ENCODE assay signal across 23 mouse cellular contexts in genomic region chr16:63706912-63707868, GRCm38 (mm10).
DNase-seq lines count a peak whose midpoint lies in the region; ATAC-seq lines count a peak whose summit lies in the region.
"Had no signal": no experiment of that assay in that cellular context is flagged by ENCODE, and none has a peak within 500 bp of the region (broad histone marks: within the 10 kb centered on the region; RNA-seq: fewer than 3 reads in every experiment).

No protein-coding gene starts in this region.

- ATAC-seq in hindbrain, embryonic 11.5 days (ENCODE audit: low FRiP score): no peak
- no peak for ATAC-seq in embryonic facial prominence, embryonic 15.5 days (ENCODE audit: insufficient number of reproducible peaks, low FRiP score, low TSS enrichment, low read depth)
- ATAC-seq in limb, embryonic 15.5 days (ENCODE audit: insufficient number of reproducible peaks, low FRiP score, low TSS enrichment, low read depth): no peak
- ATAC-seq in forebrain, embryonic 12.5 days (ENCODE audit: low FRiP score): no peak; the same call in 1 of the 2 replicates
- ATAC-seq: forebrain, postnatal 0 days; intestine, postnatal 0 days; midbrain, embryonic 16.5 days; Patski had no signal

- no peaks in the 10 kb centered on the region for H3K36me3 ChIP-seq in hindbrain, embryonic 10.5 days
- no peaks in the 10 kb centered on the region for H3K36me3 ChIP-seq in hindbrain, embryonic 11.5 days (ENCODE audit: control insufficient read depth, insufficient read depth, low read length)
- no peaks in the 10 kb centered on the region for H3K36me3 ChIP-seq in embryonic facial prominence, embryonic 15.5 days
- no peaks in the 10 kb centered on the region for H3K36me3 ChIP-seq in limb, embryonic 15.5 days
- no peaks in the 10 kb centered on the region for H3K36me3 ChIP-seq in forebrain, embryonic 12.5 days (replicated peaks)
- H3K36me3 ChIP-seq: embryonic facial prominence, embryonic 12.5 days; liver, embryonic 15.5 days; midbrain, embryonic 10.5 days had no signal

- H3K4me1 ChIP-seq in hindbrain, embryonic 10.5 days (replicated peaks): no peaks in the 10 kb centered on the region
- no peaks in the 10 kb centered on the region for H3K4me1 ChIP-seq in hindbrain, embryonic 11.5 days (replicated peaks; ENCODE audit: control insufficient read depth, insufficient read depth, low read length)
- no peaks in the 10 kb centered on the region for H3K4me1 ChIP-seq in embryonic facial prominence, embryonic 15.5 days
- H3K4me1 ChIP-seq in limb, embryonic 15.5 days: peaks cover 4% of the 10 kb centered on the region; the same call in 1 of the 2 replicates
- H3K4me1 ChIP-seq in forebrain, embryonic 12.5 days: 0 out of 2 replicates have a peak, but pooled peaks cover 3% of the 10 kb centered on the region
- H3K4me1 ChIP-seq: liver, embryonic 15.5 days; midbrain, embryonic 10.5 days had no signal

- 80% methylated on average over 17 of the region's 17 CpGs for WGBS in hindbrain, embryonic 10.5 days
- 81% methylated on average over 17 of the region's 17 CpGs for WGBS in hindbrain, embryonic 11.5 days
- WGBS in embryonic facial prominence, embryonic 15.5 days: 56% methylated on average over 17 of the region's 17 CpGs
- WGBS in limb, embryonic 15.5 days: 40% methylated on average over 17 of the region's 17 CpGs
- 83% methylated on average over 17 of the region's 17 CpGs for WGBS in forebrain, embryonic 12.5 days

- no peaks in the 10 kb centered on the region for H3K27me3 ChIP-seq in hindbrain, embryonic 10.5 days (ENCODE audit: insufficient read depth, poor library complexity, severe bottlenecking)
- no peaks in the 10 kb centered on the region for H3K27me3 ChIP-seq in hindbrain, embryonic 11.5 days (ENCODE audit: control insufficient read depth, insufficient read depth, low read length)
- H3K27me3 ChIP-seq in embryonic facial prominence, embryonic 15.5 days: no peaks in the 10 kb centered on the region
- no peaks in the 10 kb centered on the region for H3K27me3 ChIP-seq in limb, embryonic 15.5 days
- no peaks in the 10 kb centered on the region for H3K27me3 ChIP-seq in forebrain, embryonic 12.5 days
- H3K27me3 ChIP-seq: embryonic facial prominence, embryonic 12.5 days; liver, embryonic 15.5 days; Patski had no signal

- no peak overlapping the region for H3K4me3 ChIP-seq in hindbrain, embryonic 10.5 days
- H3K4me3 ChIP-seq in hindbrain, embryonic 11.5 days (ENCODE audit: low read depth, low read length): no peak overlapping the region
- H3K4me3 ChIP-seq in embryonic facial prominence, embryonic 15.5 days (replicated peaks): no peak overlapping the region
- no peak overlapping the region for H3K4me3 ChIP-seq in limb, embryonic 15.5 days
- no peak overlapping the region for H3K4me3 ChIP-seq in forebrain, embryonic 12.5 days (replicated peaks)
- H3K4me3 ChIP-seq: embryonic facial prominence, embryonic 12.5 days; heart, adult 2 months; layer of hippocampus, adult 2 months; liver, embryonic 15.5 days; midbrain, embryonic 10.5 days had no signal

- no peak overlapping the region for H3K4me2 ChIP-seq in hindbrain, embryonic 11.5 days (replicated peaks; ENCODE audit: low read depth, low read length)
- no peak overlapping the region for H3K4me2 ChIP-seq in embryonic facial prominence, embryonic 15.5 days (replicated peaks)
- H3K4me2 ChIP-seq in limb, embryonic 15.5 days: peak overlapping the region; percentile 13; the same call in 1 of the 2 replicates
- no peak overlapping the region for H3K4me2 ChIP-seq in forebrain, embryonic 12.5 days
- H3K4me2 ChIP-seq: embryonic facial prominence, embryonic 12.5 days; liver, embryonic 15.5 days had no signal

- peak; percentile 4 for DNase-seq in hindbrain, embryonic 10.5 days (ENCODE audit: low spot score)
- DNase-seq in hindbrain, embryonic 11.5 days (ENCODE audit: low spot score): no peak
- DNase-seq in Muller cell, postnatal 12 days (ENCODE audit: inconsistent ontology term): peak; percentile 20
- DNase-seq in adrenal gland, postnatal 14 days: no peak
- DNase-seq: adrenal gland, postnatal 25 days; cerebellum, adult 9-10 months; forebrain, postnatal 0 days; gastrocnemius, postnatal 25 days; heart, adult 2 months; kidney, postnatal 25 days; liver; right cerebral cortex, postnatal 14 days had no signal

- H3K27ac ChIP-seq in hindbrain, embryonic 10.5 days: no peak overlapping the region
- H3K27ac ChIP-seq in hindbrain, embryonic 11.5 days (ENCODE audit: low read depth, low read length): no peak overlapping the region
- 0 out of 2 replicates have a peak overlapping the region, but pooled peaks have one; percentile 12 for H3K27ac ChIP-seq in embryonic facial prominence, embryonic 15.5 days (replicated peaks)
- peak overlapping the region; percentile 64 for H3K27ac ChIP-seq in limb, embryonic 15.5 days
- H3K27ac ChIP-seq in forebrain, embryonic 12.5 days: no peak overlapping the region
- H3K27ac ChIP-seq: embryonic facial prominence, embryonic 12.5 days; heart, adult 2 months; layer of hippocampus, adult 2 months; liver, embryonic 15.5 days; macrophage; midbrain, embryonic 10.5 days had no signal

- H3K9me3 ChIP-seq in hindbrain, embryonic 10.5 days: no peaks in the 10 kb centered on the region
- no peaks in the 10 kb centered on the region for H3K9me3 ChIP-seq in hindbrain, embryonic 11.5 days (ENCODE audit: control insufficient read depth, low read length)
- H3K9me3 ChIP-seq in embryonic facial prominence, embryonic 15.5 days (replicated peaks): no peaks in the 10 kb centered on the region
- no peaks in the 10 kb centered on the region for H3K9me3 ChIP-seq in limb, embryonic 15.5 days
- no peaks in the 10 kb centered on the region for H3K9me3 ChIP-seq in forebrain, embryonic 12.5 days
- H3K9me3 ChIP-seq: embryonic facial prominence, embryonic 12.5 days; liver, embryonic 15.5 days; midbrain, embryonic 10.5 days had no signal

- no peak overlapping the region for H3K9ac ChIP-seq in hindbrain, embryonic 11.5 days (ENCODE audit: low read depth, low read length)
- no peak overlapping the region for H3K9ac ChIP-seq in embryonic facial prominence, embryonic 15.5 days
- no peak overlapping the region for H3K9ac ChIP-seq in limb, embryonic 15.5 days
- H3K9ac ChIP-seq in forebrain, embryonic 12.5 days: no peak overlapping the region
- H3K9ac ChIP-seq: embryonic facial prominence, embryonic 12.5 days; forebrain, postnatal 0 days; liver, embryonic 15.5 days had no signal

Comparison
In these comparisons a context has a peak if more than half of its experiments do, and no peak if none do; other contexts are left out.
1. DNase-seq: peak in hindbrain, embryonic 10.5 days (single experiment) and Muller cell, postnatal 12 days (single experiment); none in hindbrain, embryonic 11.5 days (single experiment) and adrenal gland, postnatal 14 days (single experiment).
2. H3K27ac ChIP-seq: peak in embryonic facial prominence, embryonic 15.5 days (single experiment) and limb, embryonic 15.5 days (single experiment); none in hindbrain, embryonic 10.5 days (single experiment), hindbrain, embryonic 11.5 days (single experiment) and forebrain, embryonic 12.5 days (single experiment).